Mouse (Mus musculus): Measurements from ENCODE around the gene Olfr329-ps. TPM values are rescaled to one million over a fixed set of nuclear protein-coding genes. Genes with fewer than 3 reads are reported as not detected.
"Not testable (repeated sequence)": the region's sequence is repeated elsewhere in the genome, so short reads cannot be mapped to it uniquely, and the experiment has no call there.

The Olfr329-ps gene
- total RNA-seq (2021): not detected
- long read RNA-seq, experiment 1: 0 reads
- long read RNA-seq, experiment 2: 0 reads

GRCm38 (mm10) chr11:58546322-58546721 is at the start of gene Olfr329-ps:
Olfr329-ps (minus strand) TSS chr11:58546422.
- no peak within 1 kb of the TSS for H3K4me3 ChIP-seq
- no peak for TF ChIP-seq CTCF (IDR thresholded peaks at IDR 0.05)
- peak; percentile 30 for DNase-seq
- no peak within 1 kb of the TSS for H3K27ac ChIP-seq
- intact Hi-C loops (cut with DNase I): no loop called here

- DNase-seq: no peak
- no peak for TF ChIP-seq CTCF (IDR thresholded peaks at IDR 0.05)
- Histone ChIP-seq H3K4me3 (no peak within 1 kb of the TSS), H3K27ac (no peak within 1 kb of the TSS)
- intact Hi-C loops (cut with DNase I): no loop called here
These were observed 48.6 kb upstream of the Olfr329-ps start, which contains the start of gene Olfr324 for GRCm38 (mm10) chr11:58594814-58595213. Olfr324 (plus strand) TSS chr11:58595114.

- no peak overlapping the region for H3K4me3 ChIP-seq
- no peak for TF ChIP-seq CTCF (IDR thresholded peaks at IDR 0.05)
- no peak overlapping the region for H3K27ac ChIP-seq
- DNase-seq: no peak
- intact Hi-C loops (cut with DNase I): loop anchor here (5.0 kb wide), 2 partner anchors 186 to 351 kb away; no protein-coding TSS in a partner anchor
These were observed 42.5 kb upstream of the Olfr329-ps start for GRCm38 (mm10) chr11:58588620-58589250.

GRCm38 (mm10) chr11:58587898-58588348 is 41.7 kb upstream of the Olfr329-ps start:
- intact Hi-C loops (cut with DNase I): loop anchor here (5.0 kb wide), 2 partner anchors 186 to 351 kb away; no protein-coding TSS in a partner anchor
- no peak overlapping the region for H3K27ac ChIP-seq
- TF ChIP-seq CTCF (IDR thresholded peaks at IDR 0.05): peak; percentile 81
- peak; percentile 39 for DNase-seq
- no peak overlapping the region for H3K4me3 ChIP-seq

- H3K4me3 ChIP-seq: no peak overlapping the region
- no peak for DNase-seq
- intact Hi-C loops (cut with DNase I): no loop called here
- H3K27ac ChIP-seq: no peak overlapping the region
- TF ChIP-seq CTCF (IDR thresholded peaks at IDR 0.05): no peak
These were observed 32.4 kb upstream of the Olfr329-ps start for GRCm38 (mm10) chr11:58578636-58579035.

GRCm38 (mm10) chr11:58577430-58577829 is 31.2 kb upstream of the Olfr329-ps start, which contains the start of gene Olfr325:
Olfr325 (plus strand) TSS chr11:58577730.
- TF ChIP-seq CTCF (IDR thresholded peaks at IDR 0.05): no peak
- Histone ChIP-seq H3K4me3 (no peak within 1 kb of the TSS), H3K27ac (no peak within 1 kb of the TSS)
- no peak for DNase-seq
- intact Hi-C loops (cut with DNase I): no loop called here

- Histone ChIP-seq H3K27ac (no peak within 1 kb of the TSS), H3K4me3 (no peak within 1 kb of the TSS)
- intact Hi-C loops (cut with DNase I): no loop called here
- DNase-seq: peak; percentile 56
- TF ChIP-seq CTCF (IDR thresholded peaks at IDR 0.05): no peak
These were observed 24.2 kb upstream of the Olfr329-ps start, which contains the start of gene Olfr224 for GRCm38 (mm10) chr11:58570405-58570804. Olfr224 (minus strand) TSS chr11:58570553.

- Histone ChIP-seq H3K27ac (no peak within 1 kb of the TSS), H3K4me3 (no peak within 1 kb of the TSS)
- intact Hi-C loops (cut with DNase I): no loop called here
- DNase-seq: no peak
- TF ChIP-seq CTCF (IDR thresholded peaks at IDR 0.05): no peak
These were observed 9.3 kb upstream of the Olfr329-ps start, which contains the start of gene Olfr328 for GRCm38 (mm10) chr11:58555536-58555935. Olfr328 (minus strand) TSS chr11:58555636.

- H3K4me3 ChIP-seq; DNase-seq; H3K27ac ChIP-seq; intact Hi-C loops (cut with DNase I): not testable (repeated sequence)
These were observed 11.5 kb downstream of the Olfr329-ps start, which contains the start of gene Olfr330 for GRCm38 (mm10) chr11:58534736-58535135. Olfr330 (minus strand) TSS chr11:58534836.

GRCm38 (mm10) chr11:58519756-58520155 is 26.5 kb downstream of the Olfr329-ps start:
- intact Hi-C loops (cut with DNase I); H3K4me3 ChIP-seq: not testable (repeated sequence)
- peak; percentile 36 for DNase-seq

GRCm38 (mm10) chr11:58518916-58519315 is 27.3 kb downstream of the Olfr329-ps start:
- intact Hi-C loops (cut with DNase I); H3K27ac ChIP-seq; H3K4me3 ChIP-seq: not testable (repeated sequence)
- DNase-seq: peak; percentile 72

More at GRCm38 (mm10) chr11:58519756-58520155, 26.5 kb downstream of the Olfr329-ps start:
- H3K27ac ChIP-seq: not testable (repeated sequence)

GRCm38 (mm10) chr11:58509058-58509457 is 37.2 kb downstream of the Olfr329-ps start:
- intact Hi-C loops (cut with DNase I); H3K4me3 ChIP-seq; H3K27ac ChIP-seq; DNase-seq: not testable (repeated sequence)

- H3K4me3 ChIP-seq; H3K27ac ChIP-seq; intact Hi-C loops (cut with DNase I); DNase-seq: not testable (repeated sequence)
These were observed 43.8 kb downstream of the Olfr329-ps start, which contains the start of gene Olfr331 for GRCm38 (mm10) chr11:58502472-58502871. Olfr331 (minus strand) TSS chr11:58502572.
